Mouse (Mus musculus) heart, embryonic 12.5 days (tissue): ENCODE data around the gene Gnb1. TPM values are rescaled to one million over a fixed set of nuclear protein-coding genes. Genes with fewer than 3 reads are reported as not detected.
A peak's percentile ranks its signal among the peaks of the same experiment; 100 is the strongest.

Source experiments
- ATAC-seq: fragments of 200-750 bp; cut with Nextera tagmentation; 2 replicates; pipeline ENCODE4 v1.8.0; 2017; ENCODE audit warnings: moderate TSS enrichment, moderate library complexity; ENCODE audit not compliant: insufficient number of reproducible peaks, low FRiP score
- H3K27ac ChIP-seq: fragments of 300-500 bp; sonication (generic); 2 replicates; pipeline ENCODE4 v1.5.1; 2016; ENCODE audit warnings: mild to moderate bottlenecking, moderate library complexity; ENCODE audit not compliant: poor library complexity, severe bottlenecking
- H3K27me3 ChIP-seq: fragments of 300-500 bp; sonication (generic); replicated peaks from 2 replicates; pipeline ENCODE4 v1.6.1; 2016; ENCODE audit warnings: mild to moderate bottlenecking, moderate library complexity
- H3K36me3 ChIP-seq: fragments of 300-500 bp; sonication (generic); 2 replicates; pipeline ENCODE4 v1.6.1; 2016; ENCODE audit warnings: mild to moderate bottlenecking, moderate library complexity
- H3K4me1 ChIP-seq: fragments of 300-500 bp; sonication (generic); replicated peaks from 2 replicates; pipeline ENCODE4 v1.6.1; 2016; ENCODE audit warnings: mild to moderate bottlenecking
- H3K4me2 ChIP-seq: fragments of 300-500 bp; sonication (generic); 2 replicates; pipeline ENCODE4 v1.6.1; 2016; ENCODE audit warnings: mild to moderate bottlenecking, moderate library complexity
- H3K4me3 ChIP-seq: fragments of 300-500 bp; sonication (generic); 2 replicates; pipeline ENCODE4 v1.5.1; 2016; ENCODE audit warnings: mild to moderate bottlenecking
- H3K9ac ChIP-seq: fragments of 300-500 bp; sonication (generic); 2 replicates; pipeline ENCODE4 v1.6.1; 2016; ENCODE audit warnings: mild to moderate bottlenecking, moderate library complexity
- H3K9me3 ChIP-seq: fragments of 300-500 bp; sonication (generic); replicated peaks from 2 replicates; pipeline ENCODE4 v1.6.1; 2016; ENCODE audit warnings: mild to moderate bottlenecking, moderate library complexity
- WGBS: fragments of 180-500 bp; shearing (Covaris S2); methylation state at CpG from one replicate; pipeline ENCODE4 v1.1.7; 2016; 5-methylcytosine and 5-hydroxymethylcytosine counted together
- polyA plus RNA-seq: library from polyadenylated mRNA; unstranded; fragments of >200 nt; fragmentation: Nextera tagmentation; extraction: Ambion mirVana; gene quantifications from 2 replicates; pipeline ENCODE4 v1.2.1, GENCODE M21; 2016

Gene Gnb1
- 394 and 400 TPM in 2 replicates for polyA plus RNA-seq

GRCm38 (mm10) chr4:155490990-155491504 is at the start of gene Gnb1:
Gene Gnb1, plus strand, starts transcription at chr4:155491361.
- H3K9me3 ChIP-seq, result no peaks in the 10 kb centered on the region
- H3K4me2 ChIP-seq, result peak within 1 kb of the TSS; percentile 83
- peak within 1 kb of the TSS; percentile 100 for H3K9ac ChIP-seq
- H3K27me3 ChIP-seq, result no peaks in the 10 kb centered on the region
- H3K4me1 ChIP-seq, result peaks cover 67% of the 10 kb centered on the region
- H3K27ac ChIP-seq, result peak within 1 kb of the TSS; percentile 90
- under 1% methylated on average over 41 of the region's 60 CpGs for WGBS
- peak within 1 kb of the TSS; percentile 96 for H3K4me3 ChIP-seq
- no peaks in the 10 kb centered on the region for H3K36me3 ChIP-seq
- peak; percentile 85 for ATAC-seq

- Histone ChIP-seq H3K27ac (no peak overlapping the region), H3K9me3 (no peaks in the 10 kb centered on the region), H3K9ac (no peak overlapping the region), H3K36me3 (no peaks in the 10 kb centered on the region), H3K4me3 (no peak overlapping the region), H3K4me1 (no peaks in the 10 kb centered on the region), H3K27me3 (0 out of 2 replicates have a peak, but pooled peaks cover 7% of the 10 kb centered on the region), H3K4me2 (no peak overlapping the region)
- ATAC-seq, result no peak
- 56% methylated on average over 3 of the region's 3 CpGs for WGBS
Observed at GRCm38 (mm10) chr4:155442808-155443207, 48.4 kb upstream of the Gnb1 start.

DNA sequence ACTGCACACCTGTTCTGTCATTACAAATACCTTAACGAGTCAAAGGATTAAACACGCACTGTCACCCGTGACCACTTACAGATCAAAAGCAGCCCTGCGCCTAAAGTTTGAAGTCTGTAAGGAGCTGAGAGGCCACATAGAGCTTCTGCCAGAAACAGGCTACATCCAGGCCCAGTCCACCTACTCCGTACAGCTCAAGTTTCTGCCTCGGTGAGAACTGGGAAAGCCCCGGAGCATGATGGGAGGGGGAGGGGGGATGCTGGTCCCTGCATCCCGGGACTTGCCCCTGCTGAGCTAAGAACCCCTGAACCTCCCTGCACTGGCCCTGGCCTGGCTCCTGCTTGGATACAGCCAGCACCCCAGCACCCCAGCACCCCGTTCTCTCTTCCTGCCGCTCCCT is 39.6 kb upstream of the Gnb1 start:
- Histone ChIP-seq H3K4me3 (no peak overlapping the region), H3K27me3 (no peaks in the 10 kb centered on the region), H3K27ac (no peak overlapping the region), H3K9me3 (no peaks in the 10 kb centered on the region), H3K9ac (no peak overlapping the region), H3K36me3 (no peaks in the 10 kb centered on the region), H3K4me2 (no peak overlapping the region), H3K4me1 (no peaks in the 10 kb centered on the region)
- 35% methylated on average over 10 of the region's 10 CpGs for WGBS
- no peak for ATAC-seq

DNA sequence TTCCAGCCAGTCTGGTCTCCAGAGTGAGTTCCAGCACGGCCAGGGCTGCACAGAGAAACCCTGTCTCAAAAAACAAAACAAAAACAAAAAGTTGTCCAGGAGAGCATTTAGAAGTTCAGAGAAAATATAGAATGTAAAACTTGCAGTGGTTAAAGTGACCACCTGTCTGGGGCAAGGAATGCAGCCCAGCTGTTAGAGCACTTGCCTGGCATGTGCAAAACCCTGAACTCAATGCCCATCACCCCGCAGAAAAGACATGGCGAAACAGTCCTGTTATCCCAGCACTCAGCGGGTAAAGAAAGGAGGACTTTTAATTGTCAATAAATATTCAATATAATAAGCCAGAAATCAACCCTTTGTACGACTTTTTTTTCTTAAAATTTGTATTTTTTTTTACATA is 32.6 kb upstream of the Gnb1 start:
- Histone ChIP-seq H3K36me3 (no peaks in the 10 kb centered on the region), H3K9me3 (no peaks in the 10 kb centered on the region), H3K4me1 (no peaks in the 10 kb centered on the region), H3K27ac (no peak overlapping the region), H3K4me2 (no peak overlapping the region), H3K9ac (no peak overlapping the region), H3K27me3 (peaks cover 17% of the 10 kb centered on the region), H3K4me3 (no peak overlapping the region)
- 78% methylated on average over 5 of the region's 5 CpGs for WGBS
- ATAC-seq, result no peak

DNA sequence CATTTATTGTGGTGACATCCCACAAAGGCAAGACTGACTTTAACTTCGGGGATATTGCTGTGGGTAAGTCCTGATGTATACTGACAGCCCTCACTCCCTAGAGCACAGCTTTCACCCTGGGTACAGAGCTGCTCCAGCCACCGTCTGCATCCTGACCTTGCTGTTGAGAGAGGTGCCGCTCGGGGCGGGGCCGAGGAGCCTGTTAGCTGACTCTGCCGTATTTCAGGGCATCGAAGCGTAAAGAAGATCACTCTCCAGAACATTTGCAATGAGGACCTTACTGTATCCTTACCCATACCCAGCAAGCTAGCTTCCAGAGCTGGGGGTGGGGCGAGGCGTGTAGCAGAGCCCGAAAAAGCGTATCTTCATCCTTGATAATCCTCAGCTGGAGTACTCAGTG is 28.1 kb upstream of the Gnb1 start:
- no peaks in the 10 kb centered on the region for H3K4me1 ChIP-seq
- ATAC-seq, result no peak
- H3K9ac ChIP-seq, result no peak overlapping the region
- no peak overlapping the region for H3K4me3 ChIP-seq
- H3K36me3 ChIP-seq, result no peaks in the 10 kb centered on the region
- H3K27ac ChIP-seq, result no peak overlapping the region
- WGBS, result 71% methylated on average over 13 of the region's 13 CpGs
- peaks cover 46% of the 10 kb centered on the region for H3K27me3 ChIP-seq
- no peak overlapping the region for H3K4me2 ChIP-seq
- no peaks in the 10 kb centered on the region for H3K9me3 ChIP-seq

- ATAC-seq, result no peak
- 79% methylated on average over 6 of the region's 6 CpGs for WGBS
- H3K27ac ChIP-seq, result no peak overlapping the region
- H3K36me3 ChIP-seq, result no peaks in the 10 kb centered on the region
- no peak overlapping the region for H3K4me2 ChIP-seq
- H3K4me3 ChIP-seq, result no peak overlapping the region
- no peaks in the 10 kb centered on the region for H3K4me1 ChIP-seq
- H3K9ac ChIP-seq, result no peak overlapping the region
- H3K27me3 ChIP-seq, result peaks cover 52% of the 10 kb centered on the region
- H3K9me3 ChIP-seq, result no peaks in the 10 kb centered on the region
Observed at GRCm38 (mm10) chr4:155463611-155464010, 27.6 kb upstream of the Gnb1 start.

DNA sequence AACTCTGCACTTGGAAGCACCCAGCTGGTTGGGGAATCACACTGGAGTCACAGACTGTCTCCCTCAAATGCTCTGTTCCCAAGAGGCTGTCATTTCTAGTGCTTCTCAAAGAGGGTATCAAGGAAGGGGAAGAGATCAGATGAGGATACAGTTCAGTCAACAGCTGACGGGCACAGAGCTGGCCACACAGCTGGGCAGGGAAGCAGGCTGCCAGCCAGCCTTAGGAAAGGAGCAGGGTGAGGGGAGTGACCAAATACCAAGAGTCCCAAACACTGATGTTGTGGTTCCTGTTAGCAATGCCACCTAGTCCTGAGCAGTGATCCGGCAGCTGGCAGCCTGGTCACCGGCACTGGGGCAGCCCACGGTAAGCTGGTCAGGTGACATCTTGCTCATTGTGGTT is 27.1 kb upstream of the Gnb1 start:
- no peak for ATAC-seq
- no peak overlapping the region for H3K27ac ChIP-seq
- H3K27me3 ChIP-seq, result peaks cover 56% of the 10 kb centered on the region
- H3K36me3 ChIP-seq, result no peaks in the 10 kb centered on the region
- H3K4me2 ChIP-seq, result no peak overlapping the region
- 81% methylated on average over 4 of the region's 4 CpGs for WGBS
- H3K4me3 ChIP-seq, result no peak overlapping the region
- no peak overlapping the region for H3K9ac ChIP-seq
- peaks cover 2% of the 10 kb centered on the region for H3K4me1 ChIP-seq
- H3K9me3 ChIP-seq, result no peaks in the 10 kb centered on the region

- Histone ChIP-seq H3K4me1 (peaks cover 10% of the 10 kb centered on the region), H3K9ac (no peak overlapping the region), H3K4me2 (no peak overlapping the region), H3K4me3 (no peak overlapping the region), H3K9me3 (no peaks in the 10 kb centered on the region), H3K27ac (no peak overlapping the region), H3K27me3 (peaks cover 66% of the 10 kb centered on the region), H3K36me3 (no peaks in the 10 kb centered on the region)
- WGBS, result 64% methylated on average over 6 of the region's 6 CpGs
- no peak for ATAC-seq
Observed at GRCm38 (mm10) chr4:155465607-155466006, 25.6 kb upstream of the Gnb1 start.

- no peaks in the 10 kb centered on the region for H3K36me3 ChIP-seq
- H3K27ac ChIP-seq, result no peak overlapping the region
- H3K4me1 ChIP-seq, result peaks cover 10% of the 10 kb centered on the region
- no peaks in the 10 kb centered on the region for H3K9me3 ChIP-seq
- no peak overlapping the region for H3K4me2 ChIP-seq
- peaks cover 68% of the 10 kb centered on the region for H3K27me3 ChIP-seq
- no peak overlapping the region for H3K9ac ChIP-seq
- 74% methylated on average over 5 of the region's 5 CpGs for WGBS
- ATAC-seq, result no peak
- H3K4me3 ChIP-seq, result no peak overlapping the region
Observed at GRCm38 (mm10) chr4:155466080-155466479, 25.1 kb upstream of the Gnb1 start.

- Histone ChIP-seq H3K4me2 (no peak overlapping the region), H3K27ac (no peak overlapping the region), H3K4me3 (no peak overlapping the region), H3K9me3 (no peaks in the 10 kb centered on the region), H3K4me1 (peaks cover 10% of the 10 kb centered on the region), H3K36me3 (no peaks in the 10 kb centered on the region), H3K9ac (no peak overlapping the region), H3K27me3 (peaks cover 67% of the 10 kb centered on the region)
- WGBS, result 69% methylated on average over 13 of the region's 13 CpGs
- no peak for ATAC-seq
Observed at GRCm38 (mm10) chr4:155467237-155468010, 23.7 kb upstream of the Gnb1 start.

- WGBS, result 11% methylated on average over 21 of the region's 21 CpGs
- Histone ChIP-seq H3K9me3 (no peaks in the 10 kb centered on the region), H3K27me3 (peaks cover 67% of the 10 kb centered on the region), H3K4me1 (peaks cover 19% of the 10 kb centered on the region), H3K9ac (peak within 1 kb of the TSS; percentile 56; the same call in 1 of the 2 replicates), H3K4me2 (peak within 1 kb of the TSS; percentile 71), H3K36me3 (no peaks in the 10 kb centered on the region), H3K4me3 (peak within 1 kb of the TSS; percentile 39), H3K27ac (no peak within 1 kb of the TSS)
- ATAC-seq, result no peak
Observed at GRCm38 (mm10) chr4:155468952-155469351, 22.2 kb upstream of the Gnb1 start, which contains the start of gene Tmem52. Gene Tmem52, plus strand, starts transcription at chr4:155469114.
